Mouse (Mus musculus): ENCODE results near the gene Zbtb43. TPM values are rescaled to one million over a fixed set of nuclear protein-coding genes. Genes with fewer than 3 reads are reported as not detected.

Zbtb43 gene
- polyA plus RNA-seq, 1 experiment from 2014 or later, result 28.2 TPM

- H3K4me2 ChIP-seq, result no peak overlapping the region
- no peaks in the 10 kb centered on the region; the same call in 1 of the 2 replicates for H3K27me3 ChIP-seq
- no peak overlapping the region for H3K4me3 ChIP-seq (replicated peaks)
- H3K36me3 ChIP-seq (replicated peaks), result no peaks in the 10 kb centered on the region
- no peak overlapping the region for H3K9ac ChIP-seq
- H3K27ac ChIP-seq, result no peak overlapping the region
- ATAC-seq (ENCODE audit: low FRiP score), result no peak
- no peaks in the 10 kb centered on the region for H3K9me3 ChIP-seq
- peaks cover 6% of the 10 kb centered on the region; the same call in 1 of the 2 replicates for H3K4me1 ChIP-seq
These were observed 7.6 kb upstream of the Zbtb43 start for GRCm38 (mm10) chr2:33475961-33476360.

- WGBS, result 7% methylated on average over 50 of the region's 57 CpGs
- peaks cover 29% of the 10 kb centered on the region for H3K4me1 ChIP-seq
- no peak; the same call in 1 of the 2 replicates for ATAC-seq (ENCODE audit: low FRiP score)
- peak overlapping the region; percentile 97 for H3K4me3 ChIP-seq (replicated peaks)
- no peaks in the 10 kb centered on the region for H3K9me3 ChIP-seq
- H3K27ac ChIP-seq, result 0 out of 2 replicates have a peak overlapping the region, but pooled peaks have one; percentile 51
- peak overlapping the region; percentile 79 for H3K4me2 ChIP-seq
- H3K9ac ChIP-seq, result peak overlapping the region; percentile 90
- peaks cover 10% of the 10 kb centered on the region for H3K36me3 ChIP-seq (replicated peaks)
- no peaks in the 10 kb centered on the region; the same call in 1 of the 2 replicates for H3K27me3 ChIP-seq
These were observed 553 bp downstream of the Zbtb43 start for GRCm38 (mm10) chr2:33467546-33468465.

GRCm38 (mm10) chr2:33465966-33466365, 2.4 kb downstream of the Zbtb43 start:
- Histone ChIP-seq H3K9ac (no peak overlapping the region), H3K4me3 (replicated peaks) (no peak overlapping the region), H3K27me3 (no peaks in the 10 kb centered on the region), H3K27ac (no peak overlapping the region), H3K36me3 (replicated peaks) (peaks cover 28% of the 10 kb centered on the region), H3K9me3 (no peaks in the 10 kb centered on the region), H3K4me1 (peaks cover 29% of the 10 kb centered on the region), H3K4me2 (no peak overlapping the region)
- no peak for ATAC-seq (ENCODE audit: low FRiP score)
- WGBS, result 79% methylated on average over 4 of the region's 4 CpGs

GRCm38 (mm10) chr2:33465215-33465614, 3.1 kb downstream of the Zbtb43 start:
- H3K9ac ChIP-seq, result 0 out of 2 replicates have a peak overlapping the region, but pooled peaks have one; percentile 21
- H3K4me3 ChIP-seq (replicated peaks), result no peak overlapping the region
- H3K9me3 ChIP-seq, result no peaks in the 10 kb centered on the region
- no peak overlapping the region for H3K27ac ChIP-seq
- H3K27me3 ChIP-seq, result no peaks in the 10 kb centered on the region
- ATAC-seq (ENCODE audit: low FRiP score), result no peak
- peaks cover 35% of the 10 kb centered on the region for H3K36me3 ChIP-seq (replicated peaks)
- peaks cover 29% of the 10 kb centered on the region for H3K4me1 ChIP-seq
- WGBS, result 70% methylated on average over 5 of the region's 5 CpGs
- H3K4me2 ChIP-seq, result no peak overlapping the region

- ATAC-seq (ENCODE audit: low FRiP score), result no peak
- H3K36me3 ChIP-seq (replicated peaks), result peaks cover 46% of the 10 kb centered on the region
- H3K9ac ChIP-seq, result no peak overlapping the region
- H3K27me3 ChIP-seq, result no peaks in the 10 kb centered on the region
- H3K4me2 ChIP-seq, result no peak overlapping the region
- H3K9me3 ChIP-seq, result no peaks in the 10 kb centered on the region
- WGBS, result 92% methylated on average over 7 of the region's 7 CpGs
- no peak overlapping the region for H3K27ac ChIP-seq
- no peak overlapping the region for H3K4me3 ChIP-seq (replicated peaks)
- H3K4me1 ChIP-seq, result peaks cover 20% of the 10 kb centered on the region
These were observed 6.3 kb downstream of the Zbtb43 start for GRCm38 (mm10) chr2:33462066-33462465.

- Histone ChIP-seq H3K9ac (no peak overlapping the region), H3K4me1 (peaks cover 12% of the 10 kb centered on the region), H3K27me3 (no peaks in the 10 kb centered on the region), H3K9me3 (no peaks in the 10 kb centered on the region), H3K4me2 (no peak overlapping the region), H3K36me3 (replicated peaks) (peaks cover 52% of the 10 kb centered on the region), H3K4me3 (replicated peaks) (no peak overlapping the region), H3K27ac (no peak overlapping the region)
- 91% methylated on average over 1 of the region's 1 CpGs for WGBS
- ATAC-seq (ENCODE audit: low FRiP score), result no peak
These were observed 7.3 kb downstream of the Zbtb43 start for GRCm38 (mm10) chr2:33461066-33461465.

GRCm38 (mm10) chr2:33459660-33460059, 8.7 kb downstream of the Zbtb43 start:
- H3K4me1 ChIP-seq, result no peaks in the 10 kb centered on the region
- no peak overlapping the region for H3K4me3 ChIP-seq (replicated peaks)
- H3K9ac ChIP-seq, result no peak overlapping the region
- H3K27ac ChIP-seq, result no peak overlapping the region
- WGBS, result 92% methylated on average over 4 of the region's 4 CpGs
- H3K9me3 ChIP-seq, result no peaks in the 10 kb centered on the region
- no peak for ATAC-seq (ENCODE audit: low FRiP score)
- no peak overlapping the region for H3K4me2 ChIP-seq
- H3K36me3 ChIP-seq (replicated peaks), result peaks cover 66% of the 10 kb centered on the region
- no peaks in the 10 kb centered on the region for H3K27me3 ChIP-seq

DNA sequence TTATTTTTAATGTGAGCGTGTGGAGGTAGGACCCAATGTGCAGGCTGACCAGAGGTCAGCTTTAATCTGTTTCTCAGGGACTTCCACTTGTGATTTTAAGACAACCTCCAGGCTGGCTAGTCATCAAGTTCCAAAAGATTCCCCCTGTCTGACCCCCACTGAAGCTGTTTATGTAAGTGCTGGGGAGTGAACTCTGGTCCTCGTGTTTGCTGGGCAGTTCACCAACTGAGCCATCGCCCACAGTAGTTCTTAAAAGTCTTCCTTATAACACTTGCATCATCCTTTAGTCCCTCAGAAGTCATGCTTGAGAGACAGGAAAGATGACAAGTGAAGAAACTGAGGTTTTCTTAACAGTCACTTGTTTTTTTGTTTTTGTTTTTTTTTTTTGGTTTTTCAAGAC, 11.7 kb downstream of the Zbtb43 start:
- H3K4me1 ChIP-seq, result no peaks in the 10 kb centered on the region
- no peak overlapping the region for H3K27ac ChIP-seq
- no peak overlapping the region for H3K4me3 ChIP-seq (replicated peaks)
- 85% methylated on average over 3 of the region's 3 CpGs for WGBS
- H3K9ac ChIP-seq, result no peak overlapping the region
- H3K27me3 ChIP-seq, result no peaks in the 10 kb centered on the region
- no peak for ATAC-seq (ENCODE audit: low FRiP score)
- H3K36me3 ChIP-seq (replicated peaks), result peaks cover 74% of the 10 kb centered on the region
- no peaks in the 10 kb centered on the region for H3K9me3 ChIP-seq
- H3K4me2 ChIP-seq, result no peak overlapping the region

DNA sequence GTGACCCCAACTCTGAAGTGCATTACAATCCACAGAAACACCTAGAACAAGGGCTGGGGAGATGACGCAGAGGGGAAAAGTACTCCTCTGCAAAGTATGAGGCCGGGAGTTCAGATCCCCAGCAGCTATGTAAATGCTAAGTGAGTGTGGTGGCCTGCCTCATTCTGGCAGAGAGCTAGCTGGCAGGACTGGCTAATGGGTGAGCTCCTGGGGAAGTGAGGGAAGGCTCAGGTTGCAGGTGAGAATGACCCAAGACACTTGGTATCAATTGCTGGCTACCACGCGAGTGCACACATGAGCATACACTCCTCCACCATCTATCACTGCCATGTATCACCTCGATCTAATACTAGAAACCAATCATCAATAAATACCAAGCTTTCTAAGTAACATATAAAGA, 12.1 kb downstream of the Zbtb43 start:
- no peaks in the 10 kb centered on the region for H3K27me3 ChIP-seq
- H3K36me3 ChIP-seq (replicated peaks), result peaks cover 74% of the 10 kb centered on the region
- no peak overlapping the region for H3K9ac ChIP-seq
- no peaks in the 10 kb centered on the region for H3K4me1 ChIP-seq
- H3K4me2 ChIP-seq, result no peak overlapping the region
- H3K4me3 ChIP-seq (replicated peaks), result no peak overlapping the region
- H3K9me3 ChIP-seq, result no peaks in the 10 kb centered on the region
- H3K27ac ChIP-seq, result no peak overlapping the region
- WGBS, result 91% methylated on average over 5 of the region's 5 CpGs
- ATAC-seq (ENCODE audit: low FRiP score), result no peak

DNA sequence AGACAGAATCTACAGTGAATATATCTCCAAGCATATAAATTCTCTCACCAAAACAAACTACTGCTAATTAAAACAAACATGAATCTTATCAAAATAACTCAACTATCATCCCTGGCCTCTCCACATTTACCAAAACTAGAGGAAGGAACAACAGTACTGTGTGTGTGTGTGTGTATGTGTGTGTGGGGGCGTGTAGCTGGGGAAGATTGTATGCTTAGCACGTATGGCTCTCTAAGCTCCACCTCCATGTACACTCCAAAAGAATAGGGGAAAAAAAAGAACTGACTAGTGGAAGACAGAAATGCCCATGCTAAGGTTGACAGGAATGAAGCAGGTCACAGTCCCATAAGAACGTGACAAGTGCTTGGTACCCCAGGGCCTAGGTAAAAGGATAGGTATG, 13.0 kb downstream of the Zbtb43 start:
- Histone ChIP-seq H3K27me3 (no peaks in the 10 kb centered on the region), H3K4me3 (replicated peaks) (no peak overlapping the region), H3K9ac (no peak overlapping the region), H3K9me3 (no peaks in the 10 kb centered on the region), H3K4me1 (no peaks in the 10 kb centered on the region), H3K4me2 (no peak overlapping the region), H3K27ac (no peak overlapping the region), H3K36me3 (replicated peaks) (peaks cover 74% of the 10 kb centered on the region)
- 89% methylated on average over 3 of the region's 3 CpGs for WGBS
- no peak for ATAC-seq (ENCODE audit: low FRiP score)

DNA sequence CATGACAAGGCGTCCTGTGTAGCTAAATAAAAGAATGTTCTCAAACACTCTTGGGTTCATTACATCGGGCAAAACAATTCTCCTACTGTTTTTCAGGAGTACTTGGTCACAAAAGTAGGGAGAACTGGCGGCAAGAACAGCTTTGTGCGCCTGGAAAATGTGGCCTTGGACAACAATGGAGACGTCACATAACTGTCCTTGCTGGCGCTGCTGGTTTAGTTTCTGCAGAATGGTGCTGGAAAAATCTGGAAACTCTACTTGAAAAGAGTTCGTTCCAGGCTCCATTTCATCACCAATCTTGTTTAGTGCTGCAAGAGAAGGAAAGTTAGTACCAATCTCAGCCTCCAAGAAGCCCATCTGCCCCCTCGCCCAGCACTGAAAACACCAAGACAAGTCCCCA, 13.5 kb downstream of the Zbtb43 start:
- WGBS, result 89% methylated on average over 8 of the region's 8 CpGs
- Histone ChIP-seq H3K9me3 (no peaks in the 10 kb centered on the region), H3K27ac (no peak overlapping the region), H3K4me1 (no peaks in the 10 kb centered on the region), H3K4me2 (no peak overlapping the region), H3K36me3 (replicated peaks) (peaks cover 75% of the 10 kb centered on the region), H3K9ac (no peak overlapping the region), H3K27me3 (no peaks in the 10 kb centered on the region), H3K4me3 (replicated peaks) (no peak overlapping the region)
- ATAC-seq (ENCODE audit: low FRiP score), result no peak

GRCm38 (mm10) chr2:33453476-33453875, 14.9 kb downstream of the Zbtb43 start:
- Histone ChIP-seq H3K4me1 (no peaks in the 10 kb centered on the region), H3K4me2 (no peak overlapping the region), H3K9me3 (no peaks in the 10 kb centered on the region), H3K9ac (no peak overlapping the region), H3K36me3 (replicated peaks) (peaks cover 79% of the 10 kb centered on the region), H3K27ac (no peak overlapping the region), H3K27me3 (no peaks in the 10 kb centered on the region), H3K4me3 (replicated peaks) (no peak overlapping the region)
- ATAC-seq (ENCODE audit: low FRiP score), result no peak
- 76% methylated on average over 3 of the region's 3 CpGs for WGBS

DNA sequence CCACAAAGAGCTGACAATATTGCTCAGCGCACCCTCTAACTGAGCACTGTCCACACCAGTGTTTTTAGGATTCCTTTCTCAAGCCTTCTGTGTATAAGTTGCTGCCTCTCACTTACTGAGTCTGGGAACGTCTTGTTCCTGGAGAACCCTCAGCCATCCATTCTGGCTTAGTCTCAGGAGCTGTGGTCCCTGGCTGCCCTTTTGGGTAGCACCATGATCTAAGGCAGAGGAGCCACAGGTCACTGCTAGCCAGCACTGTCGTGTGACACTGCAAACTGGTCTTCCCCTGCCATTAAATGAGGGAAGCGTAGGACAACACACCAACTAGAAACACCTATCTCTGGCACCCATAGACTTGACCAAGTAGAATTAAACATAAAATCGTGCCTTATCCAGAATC, 15.6 kb downstream of the Zbtb43 start:
- WGBS, result 90% methylated on average over 5 of the region's 5 CpGs
- H3K9me3 ChIP-seq, result no peaks in the 10 kb centered on the region
- H3K9ac ChIP-seq, result no peak overlapping the region
- H3K4me1 ChIP-seq, result no peaks in the 10 kb centered on the region
- peaks cover 80% of the 10 kb centered on the region for H3K36me3 ChIP-seq (replicated peaks)
- H3K27me3 ChIP-seq, result no peaks in the 10 kb centered on the region
- no peak overlapping the region for H3K4me3 ChIP-seq (replicated peaks)
- ATAC-seq (ENCODE audit: low FRiP score), result no peak
- H3K27ac ChIP-seq, result no peak overlapping the region
- no peak overlapping the region for H3K4me2 ChIP-seq

Measured in forebrain, embryonic 12.5 days (tissue).